ENCODE assay signal across 12 mouse cellular contexts in the genomic region with DNA sequence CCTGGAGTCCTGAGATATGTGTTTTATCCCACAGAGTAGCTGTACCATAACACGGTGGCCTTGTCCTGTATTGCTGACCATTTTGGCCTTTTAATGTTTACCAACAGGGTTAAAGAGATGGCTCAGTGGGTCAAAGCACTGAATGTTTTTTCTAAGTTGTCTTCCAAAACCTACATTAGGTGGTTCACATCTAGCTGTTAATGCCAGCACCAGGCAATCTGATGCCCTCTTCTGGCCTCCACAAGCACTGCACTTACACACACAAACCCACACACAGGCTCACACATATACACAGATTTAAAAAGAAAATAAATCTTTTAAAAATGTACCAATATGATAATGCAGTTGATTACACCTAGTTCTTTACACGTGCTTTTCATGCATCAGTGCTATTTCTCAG. TPM values are rescaled to one million over a fixed set of nuclear protein-coding genes. Genes with fewer than 3 reads are reported as not detected.
DNase-seq lines count a peak whose midpoint lies in the region; ATAC-seq and TF ChIP-seq lines count a peak whose summit lies in the region.
"Had no signal": no experiment of that assay in that cellular context is flagged by ENCODE, and none has a peak within 500 bp of the region (broad histone marks: within the 10 kb centered on the region; RNA-seq: fewer than 3 reads in every experiment).

No protein-coding gene starts in this region.

- TF ChIP-seq CTCF in gastrocnemius, adult 2 months (IDR thresholded peaks at IDR 0.05): peak; percentile 35
- TF ChIP-seq CTCF in liver, postnatal 0 days (IDR thresholded peaks at IDR 0.05; ENCODE audit: low read depth): peak; percentile 56
- TF ChIP-seq CTCF in bone marrow, adult 2 months (IDR thresholded peaks at IDR 0.05; ENCODE audit: control insufficient read depth, insufficient read depth, low read length): peak; percentile 38; the same call in 1 of the 2 replicates

- intact Hi-C loops in gastrocnemius, adult 2 months (cut with DNase I): no loop called here

- 80% methylated on average over 2 of the region's 2 CpGs for WGBS in liver, postnatal 0 days (ENCODE audit: insufficient replicate concordance)
- 69% methylated on average over 2 of the region's 2 CpGs for WGBS in liver, embryonic 12.5 days (ENCODE audit: insufficient replicate concordance)
- WGBS in bone marrow, adult 2 months: 86% methylated on average over 2 of the region's 2 CpGs
- WGBS in midbrain, embryonic 13.5 days: 87% methylated on average over 2 of the region's 2 CpGs

- no peaks in the 10 kb centered on the region for H3K9me3 ChIP-seq in liver, postnatal 0 days (ENCODE audit: low read length)
- no peaks in the 10 kb centered on the region for H3K9me3 ChIP-seq in liver, embryonic 12.5 days (replicated peaks)
- H3K9me3 ChIP-seq in midbrain, embryonic 13.5 days: no peaks in the 10 kb centered on the region
- H3K9me3 ChIP-seq: heart, embryonic 13.5 days; midbrain, embryonic 12.5 days had no signal

- no peak for TF ChIP-seq POLR2A in bone marrow, adult 2 months (IDR thresholded peaks at IDR 0.05; ENCODE audit: borderline replicate concordance, control insufficient read depth, low read depth, low read length)

- no peaks in the 10 kb centered on the region for H3K4me1 ChIP-seq in liver, postnatal 0 days (ENCODE audit: insufficient read depth)
- no peaks in the 10 kb centered on the region for H3K4me1 ChIP-seq in liver, embryonic 12.5 days
- no peaks in the 10 kb centered on the region for H3K4me1 ChIP-seq in bone marrow, adult 2 months (ENCODE audit: control insufficient read depth, insufficient read depth, low read length)
- H3K4me1 ChIP-seq in midbrain, embryonic 13.5 days (replicated peaks): no peaks in the 10 kb centered on the region
- H3K4me1 ChIP-seq: heart, embryonic 13.5 days; midbrain, embryonic 12.5 days had no signal

- no peak for DNase-seq in gastrocnemius, adult 2 months
- DNase-seq in gastrocnemius, postnatal 4 days (ENCODE audit: low spot score in 2 of 2): no peak
- no peak for DNase-seq in liver, postnatal 0 days
- peak; percentile 29 for DNase-seq in thymus, postnatal 14 days
- no peak for DNase-seq in adrenal gland, postnatal 36 days
- DNase-seq: cerebellum, postnatal 25 days; left cerebral cortex, postnatal 4 days had no signal

- no peak for TF ChIP-seq EP300 in liver, postnatal 0 days (IDR thresholded peaks at IDR 0.05; ENCODE audit: low read depth)

- no peak overlapping the region for H3K4me2 ChIP-seq in liver, postnatal 0 days (ENCODE audit: low read depth, low read length)
- H3K4me2 ChIP-seq in liver, embryonic 12.5 days: no peak overlapping the region
- no peak overlapping the region for H3K4me2 ChIP-seq in midbrain, embryonic 13.5 days (replicated peaks)
- H3K4me2 ChIP-seq: heart, embryonic 13.5 days; midbrain, embryonic 12.5 days had no signal

- H3K27me3 ChIP-seq in liver, postnatal 0 days (ENCODE audit: insufficient read depth, low read length): no peaks in the 10 kb centered on the region
- no peaks in the 10 kb centered on the region for H3K27me3 ChIP-seq in liver, embryonic 12.5 days (replicated peaks)
- no peaks in the 10 kb centered on the region for H3K27me3 ChIP-seq in midbrain, embryonic 13.5 days
- H3K27me3 ChIP-seq: heart, embryonic 13.5 days; midbrain, embryonic 12.5 days had no signal

- H3K36me3 ChIP-seq in liver, postnatal 0 days (replicated peaks; ENCODE audit: insufficient read depth, low read length): peaks cover 5% of the 10 kb centered on the region
- H3K36me3 ChIP-seq in liver, embryonic 12.5 days: peaks cover 26% of the 10 kb centered on the region
- peaks cover 25% of the 10 kb centered on the region for H3K36me3 ChIP-seq in midbrain, embryonic 13.5 days

- H3K27ac ChIP-seq in gastrocnemius, adult 2 months: no peak overlapping the region
- no peak overlapping the region for H3K27ac ChIP-seq in liver, postnatal 0 days (ENCODE audit: low read depth)
- H3K27ac ChIP-seq in liver, embryonic 12.5 days: no peak overlapping the region
- H3K27ac ChIP-seq in bone marrow, adult 2 months (ENCODE audit: control insufficient read depth, insufficient read depth, low read depth, low read length, poor library complexity): no peak overlapping the region
- H3K27ac ChIP-seq in midbrain, embryonic 13.5 days: no peak overlapping the region
- H3K27ac ChIP-seq: heart, embryonic 13.5 days; midbrain, embryonic 12.5 days had no signal

- ATAC-seq in liver, postnatal 0 days: no peak
- ATAC-seq in liver, embryonic 12.5 days: no peak
- no peak for ATAC-seq in midbrain, embryonic 13.5 days

- H3K4me3 ChIP-seq in gastrocnemius, adult 2 months: no peak overlapping the region
- H3K4me3 ChIP-seq in liver, postnatal 0 days (ENCODE audit: low read depth, low read length): no peak overlapping the region
- H3K4me3 ChIP-seq in liver, embryonic 12.5 days: no peak overlapping the region
- H3K4me3 ChIP-seq in bone marrow, adult 2 months (replicated peaks; ENCODE audit: control insufficient read depth, low read depth, low read length): no peak overlapping the region
- H3K4me3 ChIP-seq in midbrain, embryonic 13.5 days (replicated peaks): no peak overlapping the region
- H3K4me3 ChIP-seq: heart, embryonic 13.5 days; midbrain, embryonic 12.5 days had no signal

- no peak overlapping the region for H3K9ac ChIP-seq in liver, postnatal 0 days (replicated peaks)
- no peak overlapping the region for H3K9ac ChIP-seq in liver, embryonic 12.5 days
- no peak overlapping the region for H3K9ac ChIP-seq in midbrain, embryonic 13.5 days (replicated peaks)
- H3K9ac ChIP-seq: heart, embryonic 13.5 days; midbrain, embryonic 12.5 days had no signal

RNA-seq across cellular contexts. Expression of gene Qtrt2, which starts 17.7 kb away (rescaled TPM):
- total RNA-seq in gastrocnemius, adult 2 months (2021): 10 to 100 TPM; 11.0 to 11.4 TPM
- total RNA-seq in gastrocnemius, postnatal 4 days (2021): 10 to 100 TPM; 15.2 to 16.7 TPM
- 4.4 and 4.7 TPM in 2 replicates for polyA plus RNA-seq in liver, postnatal 0 days (2015; fragmentation: Nextera tagmentation; extraction: Ambion mirVana)
- polyA plus RNA-seq in liver, embryonic 12.5 days (2016; fragmentation: Nextera tagmentation; extraction: Ambion mirVana): 11.9 and 13.4 TPM in 2 replicates
- polyA plus RNA-seq in bone marrow, adult 2 months (2011; ENCODE audit: insufficient read depth, insufficient read length, low replicate concordance, missing spikeins): 5.4 and 11.4 TPM in 2 replicates
- total RNA-seq in adrenal gland, postnatal 36 days (2021): 10 to 100 TPM; 32.4 to 42.9 TPM
- 20.3 and 20.4 TPM in 2 replicates for polyA plus RNA-seq in midbrain, embryonic 13.5 days (2015; fragmentation: Nextera tagmentation; extraction: Ambion mirVana)

RNA-seq across cellular contexts. Expression of gene Ccdc191, which starts 19.3 kb away (rescaled TPM):
- total RNA-seq in gastrocnemius, adult 2 months (2021): 1 to 10 TPM; 1.5 to 3.2 TPM
- 1 to 10 TPM; 2.7 to 3.3 TPM for total RNA-seq in gastrocnemius, postnatal 4 days (2021)
- polyA plus RNA-seq in liver, postnatal 0 days (2015; fragmentation: Nextera tagmentation; extraction: Ambion mirVana): 2.9 and 4.0 TPM in 2 replicates
- polyA plus RNA-seq in liver, embryonic 12.5 days (2016; fragmentation: Nextera tagmentation; extraction: Ambion mirVana): 5.3 and 5.5 TPM in 2 replicates
- 4.7 and 7.1 TPM in 2 replicates for polyA plus RNA-seq in bone marrow, adult 2 months (2011; ENCODE audit: insufficient read depth, insufficient read length, low replicate concordance, missing spikeins)
- total RNA-seq in adrenal gland, postnatal 36 days (2021): 1 to 10 TPM; 5.8 to 6.8 TPM
- polyA plus RNA-seq in midbrain, embryonic 13.5 days (2015; fragmentation: Nextera tagmentation; extraction: Ambion mirVana): 13.8 and 14.1 TPM in 2 replicates
